Mouse (Mus musculus): ENCODE data around the gene Akap12.

Gene Akap12

DNA sequence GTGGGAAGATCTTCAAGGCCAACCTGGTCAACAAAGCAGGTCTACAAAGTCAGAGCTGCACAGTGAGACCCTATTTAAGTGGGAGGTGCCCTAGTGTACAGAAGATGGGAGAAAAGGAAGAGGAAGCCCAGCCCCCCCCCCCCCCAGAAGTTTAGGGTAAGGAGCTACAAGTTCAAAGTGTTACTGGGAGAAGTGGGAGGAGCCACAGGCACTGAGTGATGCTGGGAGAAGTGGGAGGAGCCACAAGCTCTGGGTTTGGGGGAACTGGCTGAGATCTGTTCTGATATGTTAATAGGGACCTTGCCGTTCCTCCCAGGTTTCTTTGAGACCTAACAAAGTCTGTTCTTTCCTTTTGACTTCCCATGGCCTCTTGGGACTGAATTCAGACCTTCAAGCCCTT, 18.6 kb downstream of the Akap12 start:
- no peak for DNase-seq (ENCODE audit: low read depth, low spot score)

DNA sequence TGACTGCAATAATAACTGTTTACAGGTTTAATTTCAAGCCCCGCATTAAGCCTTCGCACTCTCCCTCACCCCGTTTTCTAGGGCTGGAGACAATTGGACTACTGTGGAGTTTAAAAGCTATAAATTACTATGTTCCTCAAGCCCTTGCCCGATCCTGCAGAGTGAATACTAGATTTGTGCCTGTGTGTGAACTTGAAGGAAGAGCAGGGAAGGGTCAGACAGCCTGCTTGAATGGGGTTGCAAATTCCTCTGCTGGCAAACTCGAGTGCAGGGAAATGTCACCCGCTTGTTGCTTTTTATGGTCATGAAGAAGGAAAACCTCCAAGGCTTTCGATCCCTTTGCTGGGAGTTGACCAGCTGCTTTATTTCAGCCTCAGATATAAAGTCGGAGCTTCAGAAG, 19.6 kb downstream of the Akap12 start:
- no peak for DNase-seq (ENCODE audit: low read depth, low spot score)

DNA sequence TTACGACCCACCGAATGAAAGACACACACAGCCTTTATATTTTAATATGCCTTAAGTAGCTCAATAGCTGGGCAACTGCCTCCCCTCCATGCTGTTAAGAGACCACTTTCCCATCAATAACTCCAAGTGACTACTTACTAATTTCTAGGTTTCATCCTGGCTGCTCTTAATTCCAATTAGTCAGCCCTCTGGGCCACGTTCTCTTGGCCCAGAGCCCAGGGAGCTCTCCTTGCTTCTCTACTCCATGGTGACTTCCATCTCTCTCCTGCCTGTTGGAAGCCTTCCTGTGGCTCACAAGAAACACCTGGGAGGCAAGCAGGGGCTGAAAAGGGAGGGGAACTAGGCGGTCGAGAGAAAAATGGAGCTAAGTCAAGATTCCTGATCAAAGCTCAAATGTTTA, 23.0 kb downstream of the Akap12 start:
- no peak for DNase-seq (ENCODE audit: low read depth, low spot score)

DNA sequence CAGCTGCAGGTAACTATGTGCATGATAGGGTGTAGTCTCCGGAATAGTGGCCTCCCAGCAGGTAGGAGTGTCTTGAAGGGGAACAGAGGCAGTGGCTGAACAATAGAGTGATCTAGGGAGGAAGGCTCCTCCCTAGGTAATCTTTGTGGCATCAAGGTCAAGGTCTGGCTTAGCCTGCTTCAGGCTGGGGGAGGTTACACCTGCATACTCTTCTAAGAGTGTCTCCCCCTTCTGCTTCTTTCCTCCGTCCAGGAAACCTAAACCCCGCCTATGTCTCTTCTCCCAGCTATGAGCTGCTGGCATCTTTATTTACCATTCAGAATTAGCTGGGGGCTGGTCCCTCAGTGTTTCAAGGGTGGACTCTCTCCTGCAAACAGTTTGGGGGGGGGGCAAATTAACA, 23.5 kb downstream of the Akap12 start:
- DNase-seq (ENCODE audit: low read depth, low spot score) = no peak

DNA sequence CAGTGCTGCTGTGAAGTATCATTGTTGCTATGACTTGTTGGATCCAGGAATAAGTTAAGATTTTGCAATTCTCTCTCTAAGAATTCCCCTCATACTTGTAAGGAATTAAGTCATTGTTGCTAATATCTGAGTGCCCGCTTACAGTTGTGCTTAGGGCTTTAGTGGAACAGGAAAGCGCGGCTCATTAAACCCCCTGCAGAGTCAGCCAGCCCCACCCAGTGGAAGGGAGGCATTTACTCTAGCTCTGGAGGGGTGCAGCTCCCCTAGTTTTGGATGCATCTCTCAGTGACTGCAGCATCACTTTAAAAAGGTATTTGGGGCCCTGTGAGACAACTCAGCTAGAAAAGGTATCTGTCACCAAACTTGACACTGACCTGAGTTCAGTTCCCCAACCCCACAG, 24.0 kb downstream of the Akap12 start:
- no peak for DNase-seq (ENCODE audit: low read depth, low spot score)

DNA sequence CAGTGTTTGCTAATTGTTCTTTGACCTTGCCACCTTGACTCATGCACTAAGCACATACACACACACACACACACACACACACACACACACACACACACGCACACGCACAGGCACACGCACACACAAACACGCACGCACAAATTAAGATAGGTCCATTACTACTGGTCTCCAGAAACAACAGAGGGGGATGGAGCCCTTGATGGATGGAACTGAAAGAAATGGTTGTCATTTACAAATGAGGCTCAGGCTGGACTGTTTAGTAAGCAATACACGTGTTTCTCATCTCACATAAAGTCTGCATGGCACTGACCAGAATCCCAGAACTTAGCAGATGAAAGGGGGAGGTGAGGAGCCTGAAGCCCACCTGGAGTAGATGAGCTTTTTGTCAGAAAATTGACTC, 24.4 kb downstream of the Akap12 start:
- no peak for DNase-seq (ENCODE audit: low read depth, low spot score)

DNA sequence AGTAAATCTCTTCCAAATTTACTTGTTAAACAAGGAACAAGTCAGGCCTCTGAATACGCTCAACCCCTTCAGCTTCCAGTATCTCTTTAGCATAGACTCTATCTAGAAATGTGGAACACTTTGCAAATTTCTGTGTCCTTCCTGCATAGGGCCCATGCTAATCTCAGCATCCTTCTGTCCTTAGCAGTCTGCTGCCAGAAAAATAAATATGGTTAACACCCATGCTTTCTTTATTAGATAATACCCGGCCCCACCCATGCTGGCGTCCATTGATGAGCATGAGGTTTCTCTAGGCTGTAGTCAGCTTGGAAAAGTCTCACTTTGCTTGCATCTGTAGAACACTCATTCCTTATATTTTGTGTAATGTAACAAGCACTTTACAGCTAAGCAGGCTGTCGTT, 27.2 kb downstream of the Akap12 start:
- no peak for DNase-seq (ENCODE audit: low read depth, low spot score)

DNA sequence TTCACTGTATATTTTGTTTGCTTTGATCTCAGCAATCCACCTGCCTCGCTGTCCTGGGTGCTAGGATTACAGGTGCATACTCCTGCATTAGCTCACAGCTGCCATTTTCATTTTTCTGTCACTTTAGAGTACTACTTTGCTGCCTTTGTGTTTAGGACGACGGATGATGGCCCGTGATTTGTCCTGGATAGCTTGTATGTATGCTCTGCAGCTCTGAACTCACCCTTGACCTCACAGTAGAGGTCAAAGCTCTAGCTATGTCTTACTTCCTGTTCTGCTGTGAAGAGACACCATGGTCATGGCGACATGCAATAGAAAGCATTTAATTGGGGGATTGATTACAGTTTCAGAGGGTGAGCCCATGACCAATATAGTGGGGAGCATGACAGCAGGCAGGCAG, 37.4 kb downstream of the Akap12 start:
- no peak for DNase-seq (ENCODE audit: low read depth, low spot score)

DNA sequence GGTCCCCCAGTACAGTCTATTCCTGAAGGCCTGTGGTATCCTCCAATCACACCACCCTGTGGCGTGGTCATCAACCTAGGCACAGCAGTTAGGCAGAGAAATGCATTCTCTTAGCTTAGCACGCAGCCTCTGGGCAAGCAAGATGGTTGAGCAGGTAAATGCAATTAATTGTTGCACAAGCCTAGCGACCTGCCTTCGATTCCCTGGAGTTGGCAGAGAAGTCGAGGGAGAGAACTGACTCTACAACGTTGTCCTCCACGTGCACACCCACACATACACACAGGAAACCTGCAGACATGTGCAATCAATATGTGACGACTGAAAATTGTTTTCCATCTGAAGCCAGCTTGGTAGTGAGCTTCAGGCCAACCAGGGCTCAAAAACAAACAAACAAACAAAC, 57.7 kb downstream of the Akap12 start:
- DNase-seq (ENCODE audit: low read depth, low spot score) = no peak

DNA sequence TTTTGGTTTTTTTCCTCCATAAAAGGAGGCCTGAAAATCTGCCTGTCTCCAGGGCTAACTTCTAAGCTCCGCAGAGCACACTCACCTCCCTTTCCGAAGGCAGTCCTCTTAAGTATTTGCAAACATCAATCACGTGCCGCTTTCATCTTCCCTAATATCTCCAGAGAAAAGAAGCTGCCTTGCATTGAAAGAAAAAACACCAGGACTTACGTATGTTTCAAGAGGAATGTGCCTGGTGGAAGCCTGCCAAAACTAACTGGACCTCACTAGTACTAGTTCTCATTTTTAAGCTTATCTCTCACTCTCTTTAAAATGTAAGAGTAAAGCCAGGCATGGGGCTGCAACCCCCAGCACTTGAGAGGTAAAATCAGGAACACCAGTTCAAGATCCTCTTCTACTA, 59.4 kb downstream of the Akap12 start:
- no peak for DNase-seq (ENCODE audit: low read depth, low spot score)

DNA sequence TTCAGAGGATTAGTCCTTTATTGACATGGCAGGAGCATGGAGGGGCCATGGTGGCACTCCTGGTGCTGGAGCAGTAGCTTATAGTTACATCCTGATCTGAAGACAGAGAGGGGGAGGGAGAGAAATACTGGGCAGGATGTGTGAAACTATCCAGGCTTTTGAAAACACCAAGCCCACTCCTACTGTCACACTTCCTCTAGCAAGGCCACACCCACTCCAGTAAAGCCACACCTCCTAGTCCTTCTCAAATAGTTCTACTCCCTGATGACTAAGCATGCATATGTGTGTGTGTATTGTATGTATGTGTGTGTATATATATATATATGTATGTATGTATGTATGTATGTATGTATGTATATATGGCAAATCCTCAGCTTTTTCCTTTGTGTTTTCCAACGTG, 61.5 kb downstream of the Akap12 start:
- DNase-seq (ENCODE audit: low read depth, low spot score) = no peak

DNA sequence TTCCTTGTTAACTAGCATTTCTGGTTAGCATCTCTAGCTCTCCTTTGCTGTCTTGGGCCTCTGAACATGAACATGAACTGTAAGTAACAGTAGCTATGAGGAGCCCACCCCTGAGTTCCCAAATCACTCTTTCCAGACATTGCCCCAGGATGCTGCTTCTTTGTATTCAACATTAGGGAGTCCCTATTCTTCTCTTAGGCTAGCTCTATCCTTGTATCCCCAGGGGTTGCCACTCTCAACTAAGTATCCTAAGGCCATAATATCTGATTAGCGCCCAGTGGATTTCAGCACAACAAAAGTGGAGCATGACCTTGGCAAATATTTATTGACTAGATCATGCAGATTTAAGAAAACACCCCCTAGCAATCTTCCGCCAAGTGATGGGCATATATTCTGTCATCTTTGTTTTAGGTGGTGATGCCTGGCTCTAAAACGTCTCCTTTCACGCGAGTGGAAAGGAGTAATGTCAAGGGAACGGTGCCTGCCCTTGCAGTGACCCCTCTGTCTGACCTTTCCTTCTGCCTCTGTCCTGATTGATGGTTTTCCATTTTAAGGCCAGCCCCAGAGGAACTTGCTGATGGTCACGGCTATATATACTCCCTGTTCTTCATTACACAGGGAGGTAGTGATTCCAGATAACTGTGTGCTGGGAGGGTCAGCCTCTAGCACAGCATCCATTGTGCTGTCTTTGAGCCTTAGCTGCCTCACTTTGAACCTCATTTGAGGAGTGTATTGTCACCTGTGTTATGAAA, 66.2 kb downstream of the Akap12 start:
- no peak for DNase-seq (ENCODE audit: low read depth, low spot score)

DNA sequence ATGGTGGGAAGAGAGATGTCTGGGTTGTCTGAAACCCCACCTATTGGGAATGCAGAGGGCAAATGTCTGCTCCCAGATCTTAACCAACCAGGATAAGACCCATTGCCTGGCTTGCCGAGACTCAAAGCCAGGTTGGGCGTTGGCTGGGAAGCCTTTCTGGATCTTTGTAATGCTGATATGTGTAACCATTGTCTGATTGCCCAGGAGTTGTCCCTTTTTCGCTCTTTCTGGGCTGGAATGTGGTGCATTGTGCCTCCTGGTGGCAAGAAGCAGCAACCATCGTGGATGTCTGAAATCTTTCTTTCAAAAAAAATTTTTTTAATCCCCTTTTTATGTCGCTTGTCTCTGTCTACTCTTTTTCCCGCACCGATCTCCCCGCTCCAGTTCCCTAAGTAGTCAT, 67.1 kb downstream of the Akap12 start:
- DNase-seq (ENCODE audit: low read depth, low spot score) = peak; percentile 43

DNA sequence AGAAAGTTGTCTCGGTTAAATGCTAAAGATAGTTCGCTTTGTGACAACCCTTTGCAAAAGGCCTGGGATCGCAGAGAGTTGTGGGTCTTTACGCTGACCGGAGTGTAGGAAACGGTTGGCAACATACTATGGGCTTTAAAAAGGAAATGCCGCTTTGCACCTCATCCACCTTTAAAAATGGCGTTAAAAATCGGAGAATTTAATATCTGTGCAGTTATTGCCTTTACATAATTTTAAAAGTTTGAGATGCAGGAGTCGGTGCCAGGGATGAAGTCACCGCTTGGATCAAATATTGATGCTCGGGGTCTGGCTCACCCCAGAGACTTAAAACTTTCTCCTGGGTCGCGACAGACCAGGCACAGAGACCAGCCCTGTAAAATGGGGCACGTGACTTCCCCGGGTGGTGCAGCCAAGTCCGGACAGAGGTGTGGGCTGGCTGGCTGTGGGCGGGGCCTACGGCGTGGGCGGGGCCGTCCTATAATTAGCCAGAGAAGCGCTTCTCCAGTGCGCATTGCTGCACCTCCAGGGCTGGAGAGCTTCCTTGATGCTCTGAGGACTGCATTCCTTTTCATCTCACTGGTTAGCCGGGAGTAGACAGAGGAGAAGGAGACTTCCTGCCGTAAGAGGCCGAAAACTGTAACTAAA, 68.0 kb downstream of the Akap12 start:
- DNase-seq (ENCODE audit: low read depth, low spot score) = peak; percentile 65

DNA sequence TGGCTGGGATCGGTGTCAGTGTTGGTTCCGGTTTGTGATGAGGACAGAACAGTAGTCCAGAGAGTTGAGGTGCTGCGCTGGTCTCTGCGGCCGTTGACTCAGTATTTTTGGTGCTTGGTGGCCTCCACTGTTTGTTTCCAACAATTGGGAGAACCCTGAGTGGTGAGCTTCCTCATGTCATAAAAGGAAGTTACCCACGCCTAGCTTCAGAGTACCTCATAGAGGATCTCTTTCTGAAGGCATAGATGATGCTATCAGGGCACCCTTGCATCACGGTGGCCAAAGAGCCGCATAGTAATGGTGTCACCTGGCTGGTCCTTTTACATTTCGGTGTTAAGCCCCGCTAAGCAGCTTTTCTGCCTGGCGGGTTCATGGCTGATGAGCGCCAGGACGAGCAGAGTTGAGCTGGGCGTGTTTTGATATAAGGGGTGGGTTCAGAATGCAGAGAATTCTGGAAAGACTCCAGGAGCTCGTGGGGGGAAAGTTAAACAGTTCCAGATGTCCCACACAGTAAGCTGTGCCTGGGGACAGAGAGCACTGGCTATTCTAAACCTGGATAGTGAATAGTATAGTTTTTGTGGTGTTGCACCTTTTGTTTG, 72.8 kb downstream of the Akap12 start:
- DNase-seq (ENCODE audit: low read depth, low spot score) = no peak

DNA sequence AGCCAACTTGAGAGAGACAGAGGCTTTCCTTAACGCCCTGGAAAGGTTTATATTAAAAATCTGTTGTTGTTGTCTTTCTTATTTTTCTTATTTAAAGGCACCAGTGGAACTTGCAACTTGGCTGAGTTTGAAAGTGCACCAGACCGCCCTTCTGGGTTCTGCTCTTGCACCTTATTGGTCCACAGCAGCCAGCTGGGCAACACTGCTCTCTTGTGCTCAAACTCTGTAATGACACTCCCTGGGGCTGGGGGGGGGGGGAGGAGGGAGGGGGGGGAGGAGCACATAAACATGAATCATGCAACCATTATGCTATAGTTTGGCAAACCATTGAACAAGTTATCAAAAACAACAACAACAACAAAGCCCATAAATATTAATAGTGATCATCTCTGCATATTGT, 75.2 kb downstream of the Akap12 start:
- peak; percentile 61 for DNase-seq (ENCODE audit: low read depth, low spot score)

DNA sequence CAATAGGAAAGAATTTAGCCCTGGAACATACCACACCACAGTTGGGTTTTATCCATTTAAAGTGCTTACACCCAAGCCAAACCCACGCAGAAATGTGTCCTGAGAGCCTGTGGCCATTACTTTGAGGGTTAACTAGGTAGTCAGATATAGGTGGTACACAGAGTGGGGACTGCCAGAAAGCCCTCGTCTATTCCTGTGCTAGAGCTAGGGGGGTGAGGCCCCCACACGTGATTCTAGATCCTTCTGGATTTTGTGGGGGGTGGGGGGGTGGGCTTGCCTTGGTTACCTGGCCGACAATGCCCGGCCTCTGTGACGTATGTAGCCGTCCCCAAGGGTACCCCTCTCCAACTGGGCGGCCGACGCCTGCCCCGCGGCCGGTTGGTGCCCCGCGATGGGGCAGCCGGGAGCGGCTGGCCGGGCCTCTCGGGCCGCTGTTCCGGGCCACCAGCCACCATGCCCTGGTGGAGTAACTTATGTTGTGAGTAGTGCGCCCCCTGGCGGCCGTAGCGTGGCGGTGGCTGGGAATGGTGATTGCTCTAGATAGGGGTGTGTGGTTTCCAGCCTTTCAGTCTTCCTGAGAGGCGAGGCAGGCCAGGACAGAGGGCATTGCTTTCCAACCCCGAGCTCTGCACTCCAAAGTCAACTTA, 80.4 kb downstream of the Akap12 start:
- DNase-seq (ENCODE audit: low read depth, low spot score) = peak; percentile 82

DNA sequence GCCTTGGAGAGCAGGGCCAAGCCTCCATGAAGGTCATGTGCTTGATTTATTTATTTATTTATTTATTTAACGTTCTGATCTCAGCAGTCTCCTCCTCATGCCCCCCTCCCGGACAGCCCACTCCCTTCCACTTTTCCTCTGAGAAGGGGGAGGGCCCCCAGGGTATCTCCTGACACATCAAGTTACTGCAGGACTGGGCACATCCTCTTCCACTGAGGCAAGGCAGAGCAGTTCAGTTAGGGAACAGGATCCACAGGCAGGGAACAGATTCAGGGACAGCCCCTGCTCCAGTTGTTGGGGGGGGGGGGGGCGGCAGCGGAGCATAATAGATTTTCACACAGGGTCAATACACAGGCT, 80.9 kb downstream of the Akap12 start:
- no peak for DNase-seq (ENCODE audit: low read depth, low spot score)

DNA sequence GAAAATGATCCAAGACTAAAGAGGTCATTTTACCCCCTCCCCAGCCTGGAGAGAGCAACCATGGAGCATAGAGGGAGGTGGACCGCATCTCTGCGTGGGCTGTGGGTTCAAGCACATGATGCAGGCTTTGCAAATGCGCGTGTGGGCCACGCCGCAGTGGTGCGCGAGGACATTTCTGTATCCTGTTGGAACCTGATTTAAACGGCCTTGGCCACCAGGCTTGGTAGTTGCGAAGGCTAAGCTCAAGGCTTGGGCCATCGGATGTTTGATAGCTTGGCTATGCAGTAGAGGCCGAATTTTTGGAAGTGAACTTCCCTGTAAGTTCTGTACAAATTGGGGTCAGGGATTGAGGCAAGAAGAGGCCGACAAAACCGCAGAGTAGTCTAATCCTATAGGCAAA, 81.4 kb downstream of the Akap12 start:
- DNase-seq (ENCODE audit: low read depth, low spot score) = no peak

DNA sequence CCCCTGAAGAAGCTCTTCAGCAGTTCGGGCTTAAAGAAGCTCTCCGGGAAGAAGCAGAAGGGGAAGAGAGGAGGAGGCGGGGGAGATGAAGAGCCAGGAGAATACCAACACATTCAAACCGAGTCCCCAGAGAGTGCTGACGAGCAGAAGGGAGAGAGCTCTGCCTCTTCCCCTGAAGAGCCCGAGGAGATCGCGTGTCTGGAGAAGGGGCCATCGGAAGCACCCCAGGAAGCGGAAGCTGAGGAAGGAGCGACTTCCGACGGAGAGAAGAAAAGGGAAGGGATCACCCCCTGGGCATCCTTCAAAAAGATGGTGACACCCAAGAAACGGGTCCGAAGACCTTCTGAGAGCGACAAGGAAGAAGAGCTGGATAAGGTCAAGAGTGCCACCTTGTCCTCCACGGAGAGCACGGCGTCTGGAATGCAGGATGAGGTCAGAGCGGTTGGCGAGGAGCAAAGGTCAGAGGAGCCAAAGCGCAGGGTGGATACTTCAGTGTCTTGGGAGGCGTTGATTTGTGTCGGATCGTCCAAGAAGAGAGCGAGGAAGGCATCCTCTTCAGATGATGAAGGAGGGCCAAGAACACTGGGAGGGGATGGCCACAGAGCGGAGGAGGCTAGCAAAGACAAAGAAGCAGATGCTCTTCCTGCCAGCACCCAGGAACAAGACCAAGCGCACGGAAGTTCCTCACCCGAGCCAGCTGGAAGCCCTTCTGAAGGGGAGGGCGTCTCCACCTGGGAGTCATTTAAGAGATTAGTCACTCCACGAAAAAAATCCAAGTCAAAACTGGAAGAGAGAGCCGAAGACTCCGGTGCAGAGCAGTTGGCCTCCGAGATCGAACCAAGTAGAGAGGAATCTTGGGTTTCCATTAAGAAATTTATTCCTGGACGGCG, 88.4 kb downstream of the Akap12 start:
- DNase-seq (ENCODE audit: low read depth, low spot score) = no peak

DNA sequence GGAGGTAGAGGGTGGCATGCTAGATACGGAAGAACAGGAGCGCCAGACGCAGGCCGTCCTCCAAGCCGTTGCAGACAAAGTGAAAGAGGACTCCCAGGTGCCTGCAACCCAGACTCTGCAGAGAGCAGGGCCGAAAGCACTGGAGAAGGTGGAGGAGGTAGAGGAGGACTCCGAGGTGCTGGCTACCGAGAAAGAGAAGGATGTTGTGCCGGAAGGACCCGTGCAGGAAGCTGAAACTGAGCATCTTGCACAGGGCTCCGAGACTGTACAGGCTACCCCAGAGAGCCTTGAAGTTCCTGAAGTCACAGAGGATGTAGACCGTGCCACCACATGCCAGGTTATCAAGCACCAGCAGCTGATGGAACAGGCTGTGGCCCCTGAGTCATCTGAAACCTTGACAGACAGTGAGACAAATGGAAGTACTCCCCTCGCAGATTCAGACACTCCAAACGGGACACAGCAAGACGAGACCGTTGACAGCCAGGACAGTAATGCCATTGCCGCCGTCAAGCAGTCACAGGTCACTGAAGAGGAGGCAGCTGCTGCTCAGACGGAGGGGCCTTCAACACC, 89.8 kb downstream of the Akap12 start:
- peak; percentile 65 for DNase-seq (ENCODE audit: low read depth, low spot score)
